Mouse (Mus musculus) ES-E14 (cell line): Measurements from ENCODE around the gene Pno1. TPM values are rescaled to one million over a fixed set of nuclear protein-coding genes. Genes with fewer than 3 reads are reported as not detected.
A peak's percentile ranks its signal among the peaks of the same experiment; 100 is the strongest.

Experiments
- DNase-seq: peaks from one replicate; pipeline ENCODE4 v3.0.0-alpha.2; 2013; ENCODE audit warnings: low read depth, low spot score
- H3K27ac ChIP-seq: 2 replicates; pipeline ENCODE4 v1.5.1; 2012; ENCODE audit warnings: low read depth, mild to moderate bottlenecking, low read length, moderate library complexity, mixed read lengths; ENCODE audit not compliant: poor library complexity, insufficient read depth, severe bottlenecking
- H3K36me3 ChIP-seq: 2 replicates; pipeline ENCODE4 v1.6.1; 2012; ENCODE audit warnings: mild to moderate bottlenecking, low read length, moderate library complexity, mixed read lengths; ENCODE audit not compliant: control insufficient read depth, poor library complexity, insufficient read depth, severe bottlenecking
- H3K4me1 ChIP-seq, 2 experiments: fragments of 150-350 bp in 1 of 2; sonication (generic) in 1 of 2; 2 replicates each; pipeline ENCODE4 v1.6.1; 2012; ENCODE audit warnings: low read length in 2 of 2, mild to moderate bottlenecking in 1 of 2, mixed read lengths in 1 of 2; ENCODE audit not compliant: control insufficient read depth in 2 of 2, insufficient read depth in 2 of 2, poor library complexity in 1 of 2
- H3K4me3 ChIP-seq, 2 experiments: fragments of 150-350 bp in 1 of 2; sonication (generic) in 1 of 2; 2 replicates each; pipeline ENCODE4 v1.5.1; 2012; ENCODE audit warnings: low read length in 2 of 2, low read depth in 1 of 2, mild to moderate bottlenecking in 1 of 2, mixed read lengths in 1 of 2; ENCODE audit not compliant: insufficient read depth in 1 of 2, poor library complexity in 1 of 2, severe bottlenecking in 1 of 2
- H3K9ac ChIP-seq: 2 replicates; pipeline ENCODE4 v1.6.1; 2012; ENCODE audit warnings: low read depth, mild to moderate bottlenecking, low read length, mixed read lengths; ENCODE audit not compliant: poor library complexity, insufficient read depth, severe bottlenecking
- H3K9me3 ChIP-seq: fragments of 150-350 bp; sonication (generic); 2 replicates; pipeline ENCODE4 v1.6.1; 2012; ENCODE audit warnings: low read depth, mild to moderate bottlenecking, low read length; ENCODE audit not compliant: control insufficient read depth, insufficient read depth
- CHD2 ChIP-seq: IDR thresholded peaks from 2 replicates; pipeline ENCODE4 v1.6.1; 2014; ENCODE audit warnings: mild to moderate bottlenecking, low read depth, low read length, inconsistent platforms
- HCFC1 ChIP-seq: IDR thresholded peaks from 2 replicates; pipeline ENCODE4 v1.6.1; 2012; ENCODE audit warnings: low read length, inconsistent platforms, borderline replicate concordance; ENCODE audit not compliant: insufficient read depth
- MAFK ChIP-seq: IDR thresholded peaks from 2 replicates; pipeline ENCODE4 v1.6.1; 2014; ENCODE audit warnings: mild to moderate bottlenecking, low read depth, low read length, inconsistent platforms; ENCODE audit not compliant: insufficient read depth
- ZC3H11A ChIP-seq: IDR thresholded peaks from 2 replicates; pipeline ENCODE4 v1.6.1; 2012; ENCODE audit warnings: low read depth, mild to moderate bottlenecking, inconsistent platforms, low read length, borderline replicate concordance
- ZNF384 ChIP-seq: IDR thresholded peaks from 2 replicates; pipeline ENCODE4 v1.6.1; 2012; ENCODE audit warnings: low read depth, low read length, inconsistent platforms
- in situ Hi-C, 2 experiments: fragments of 600-800 bp; cut with MboI; formaldehyde crosslinking; loops; one replicate each; pipeline ENCODE4 v1.15.1; 2025; ENCODE audit warnings: low sequenced_read_pairs in 2 of 2, inconsistent platforms in 1 of 2; ENCODE audit not compliant: unreplicated experiment in 2 of 2
- total RNA-seq: library from RNA; depleted of rRNA; stranded (reverse); fragments of 300-350 nt; gene quantifications from 2 replicates; pipeline ENCODE4 v1.2.3, GENCODE M21; 2012; rRNA removed

Gene Pno1
- 67.4 and 113 TPM in 2 replicates for total RNA-seq

- 0 out of 4 replicates have a peak, but pooled peaks cover 0 to 1% of the 10 kb centered on the region in 2 experiments for H3K4me1 ChIP-seq
- H3K27ac ChIP-seq = peak within 1 kb of the TSS; percentile 79
- DNase-seq = peak; percentile 96
- TF ChIP-seq ZC3H11A (no peak), CHD2 (0 out of 2 replicates have a peak, but pooled peaks have one; percentile 19), HCFC1 (peak; percentile 77), ZNF384 (no peak), MAFK (no peak)
- no peaks in the 10 kb centered on the region for H3K9me3 ChIP-seq
- H3K9ac ChIP-seq = peak within 1 kb of the TSS; percentile 99
- peaks cover 13% of the 10 kb centered on the region for H3K36me3 ChIP-seq
- in situ Hi-C loops = no loop called here
- H3K4me3 ChIP-seq = peak within 1 kb of the TSS; percentile 76 to 93
Observed at GRCm38 (mm10) chr11:17211258-17212140, at the start of gene Pno1. Gene Pno1 (minus strand): TSS chr11:17211568.

DNA sequence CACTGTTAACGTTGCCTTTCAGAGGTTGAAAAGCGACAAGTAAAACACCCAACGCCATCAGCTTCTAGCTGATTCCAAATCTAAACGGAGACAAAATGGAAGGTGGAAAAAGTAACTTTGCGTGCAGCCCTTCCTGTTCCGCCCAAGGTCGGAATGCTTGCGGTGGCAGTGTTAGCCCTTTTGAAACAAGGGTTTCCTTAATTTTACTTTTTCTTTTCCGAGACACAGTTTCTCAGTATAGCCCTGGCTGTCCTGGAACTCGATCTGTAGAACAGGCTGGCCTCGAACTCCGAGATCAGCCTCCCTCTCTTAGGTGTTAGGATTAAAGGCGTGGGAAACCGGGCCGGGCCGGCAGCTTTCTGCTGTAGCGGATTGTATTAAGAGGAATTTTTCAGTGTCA lies 46.5 kb upstream of the Pno1 start:
- Histone ChIP-seq H3K4me1 (peaks cover 0 to 4% of the 10 kb centered on the region in 2 experiments; a peak in 1 of 4 replicates), H3K9ac (peak overlapping the region; percentile 84), H3K36me3 (no peaks in the 10 kb centered on the region), H3K4me3 (peak overlapping the region; percentile 73 to 79), H3K9me3 (no peaks in the 10 kb centered on the region), H3K27ac (no peak overlapping the region)
- DNase-seq = peak; percentile 11
- TF ChIP-seq ZNF384 (no peak), CHD2 (no peak), HCFC1 (no peak), MAFK (no peak), ZC3H11A (no peak)
- in situ Hi-C loops = no loop called here

- peak within 1 kb of the TSS; percentile 84 for H3K9ac ChIP-seq
- no peak within 1 kb of the TSS for H3K27ac ChIP-seq
- no peaks in the 10 kb centered on the region for H3K9me3 ChIP-seq
- no peaks in the 10 kb centered on the region for H3K36me3 ChIP-seq
- peak within 1 kb of the TSS; percentile 73 to 79 for H3K4me3 ChIP-seq
- TF ChIP-seq ZC3H11A (no peak), HCFC1 (peak; percentile 71)
- peak; percentile 88 for DNase-seq
- H3K4me1 ChIP-seq = peaks cover 0 to 4% of the 10 kb centered on the region in 2 experiments; a peak in 1 of 4 replicates
- in situ Hi-C loops = no loop called here
Observed at GRCm38 (mm10) chr11:17257443-17257842, 46.1 kb upstream of the Pno1 start, which contains the start of gene C1d. Gene C1d (plus strand): TSS chr11:17257579.

- H3K9ac ChIP-seq = peak overlapping the region; percentile 39; the same call in 1 of the 2 replicates
- H3K4me3 ChIP-seq = peak overlapping the region; percentile 73 to 79; a peak in 3 of 4 replicates
- TF ChIP-seq HCFC1 (no peak), ZNF384 (no peak), CHD2 (no peak), MAFK (no peak), ZC3H11A (no peak)
- no peaks in the 10 kb centered on the region for H3K9me3 ChIP-seq
- no peaks in the 10 kb centered on the region for H3K36me3 ChIP-seq
- no peak overlapping the region for H3K27ac ChIP-seq
- in situ Hi-C loops = no loop called here
- peaks cover 0 to 4% of the 10 kb centered on the region in 2 experiments; a peak in 1 of 4 replicates for H3K4me1 ChIP-seq
- no peak for DNase-seq
Observed at GRCm38 (mm10) chr11:17256813-17257365, 45.5 kb upstream of the Pno1 start.
